Mouse (Mus musculus): ENCODE results near the gene Duoxa2.

- TF ChIP-seq CTCF (IDR thresholded peaks at IDR 0.05; ENCODE audit: low read depth) (no peak), EP300 (IDR thresholded peaks at IDR 0.05; ENCODE audit: low read depth) (no peak)
Observed at GRCm38 (mm10) chr2:122349136-122349785, 50.6 kb downstream of the Duoxa2 start.

Measured in heart, postnatal 0 days (tissue).